Mouse (Mus musculus) 3T3-L1 (cell line): ENCODE measurements around the gene Cep68.
"Not testable (repeated sequence)": the region's sequence is repeated elsewhere in the genome, so short reads cannot be mapped to it uniquely, and the experiment has no call there.

ENCODE experiments used
- DNase-seq: peaks from one replicate; pipeline ENCODE4 v3.0.0-alpha.2; 2015; ENCODE audit warnings: low read depth, low spot score

The Cep68 gene

GRCm38 (mm10) chr11:20242366-20243056 lies 6.7 kb downstream of the Cep68 start:
- DNase-seq, result peak; percentile 66

- no peak for DNase-seq
These were observed 7.9 kb downstream of the Cep68 start for GRCm38 (mm10) chr11:20241311-20241710.

DNA sequence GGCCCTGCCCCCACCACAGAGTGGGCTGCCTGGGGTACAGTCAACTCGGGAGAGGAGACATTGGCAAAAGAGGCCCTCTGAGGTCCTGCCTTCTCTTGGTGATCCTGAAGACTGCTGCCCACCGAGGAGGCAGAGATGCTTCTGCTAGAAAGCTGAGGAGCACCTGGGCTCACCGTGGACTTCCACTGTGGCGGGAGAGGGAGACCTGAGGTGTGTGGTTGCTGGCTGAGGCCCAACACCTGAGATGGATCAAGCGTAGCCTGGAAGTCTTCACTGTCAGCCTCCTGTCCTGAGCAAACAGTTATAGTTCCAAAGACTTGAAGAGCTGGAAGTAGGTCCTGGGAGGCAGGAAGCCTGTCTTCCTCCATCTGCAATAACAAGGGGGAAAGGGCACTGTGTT lies 8.9 kb downstream of the Cep68 start:
- no peak for DNase-seq

DNA sequence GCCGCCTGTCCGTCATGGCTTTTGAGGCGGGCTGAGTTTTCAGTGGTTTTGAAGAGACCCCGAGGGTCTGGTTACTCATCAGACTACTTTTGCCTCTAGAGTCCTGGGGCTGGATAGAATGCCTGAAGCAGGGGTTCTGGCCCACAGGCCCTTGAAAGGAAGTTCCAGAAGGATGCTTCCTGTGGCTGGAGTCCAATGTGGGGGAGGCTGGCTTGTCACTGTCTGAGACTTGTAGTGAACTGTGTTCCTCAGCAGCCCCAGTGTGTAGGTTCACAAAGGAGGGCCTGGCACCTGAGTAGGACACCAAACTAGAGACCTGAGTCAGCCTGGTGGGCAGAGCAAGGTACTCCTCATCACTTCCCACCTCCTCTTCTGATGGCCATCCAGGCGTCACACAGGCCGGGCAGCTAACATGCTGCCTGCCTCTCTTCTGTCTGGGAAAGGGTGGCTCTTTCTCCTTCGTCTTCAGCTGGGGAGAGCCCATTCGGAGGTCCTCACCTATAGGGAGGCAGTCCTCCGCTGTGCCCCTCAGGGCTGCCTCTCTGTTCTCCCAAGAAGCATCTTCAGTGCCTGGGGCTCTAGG lies 9.9 kb downstream of the Cep68 start:
- no peak for DNase-seq

DNA sequence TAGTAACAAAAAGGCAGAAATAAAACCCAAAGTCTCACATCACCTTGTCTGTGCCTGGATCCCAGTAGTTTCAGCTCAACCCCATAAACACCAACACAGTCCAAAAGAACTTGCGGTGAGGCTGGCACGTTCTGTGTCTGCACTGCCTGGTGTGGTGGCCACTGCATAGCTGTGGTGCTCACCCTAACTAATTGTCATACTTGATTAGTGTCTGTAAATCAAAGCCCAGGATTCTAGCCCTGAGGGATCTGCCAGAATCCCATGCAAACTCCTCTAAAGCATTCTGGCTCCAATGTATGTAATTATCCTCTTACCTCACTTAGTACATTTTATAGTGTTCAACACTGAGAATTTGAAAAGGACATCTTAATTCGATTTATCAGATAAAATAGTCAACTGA lies 11.3 kb downstream of the Cep68 start:
- no peak for DNase-seq

- no peak for DNase-seq
These were observed 12.2 kb downstream of the Cep68 start for GRCm38 (mm10) chr11:20237018-20237417.

- DNase-seq, result no peak
These were observed 15.0 kb downstream of the Cep68 start for GRCm38 (mm10) chr11:20234233-20234632.

- DNase-seq, result no peak
These were observed 17.0 kb downstream of the Cep68 start for GRCm38 (mm10) chr11:20232016-20232755.

- DNase-seq, result no peak
These were observed 17.9 kb downstream of the Cep68 start for GRCm38 (mm10) chr11:20231128-20231878.

DNA sequence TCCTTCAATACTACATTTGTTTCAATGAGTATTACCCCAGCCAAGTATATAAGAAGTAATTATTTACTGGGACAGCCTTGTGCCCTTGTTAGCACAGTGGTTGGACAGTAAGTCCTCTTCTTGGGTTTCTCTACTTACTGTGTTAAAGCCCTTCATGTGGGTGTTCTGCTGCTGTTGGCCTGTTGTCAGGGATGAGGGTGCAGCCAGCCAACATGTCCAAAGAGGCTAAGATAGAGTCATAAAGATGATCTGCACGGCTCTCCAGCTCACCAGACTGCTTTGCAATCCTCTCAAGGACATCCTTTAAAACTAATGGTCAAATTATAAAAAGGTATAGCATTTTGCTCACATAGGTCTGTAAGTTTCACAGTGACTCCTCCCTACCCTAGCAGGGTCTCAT lies 18.9 kb downstream of the Cep68 start:
- no peak for DNase-seq

- no peak for DNase-seq
These were observed 19.9 kb downstream of the Cep68 start for GRCm38 (mm10) chr11:20229311-20229710.

DNA sequence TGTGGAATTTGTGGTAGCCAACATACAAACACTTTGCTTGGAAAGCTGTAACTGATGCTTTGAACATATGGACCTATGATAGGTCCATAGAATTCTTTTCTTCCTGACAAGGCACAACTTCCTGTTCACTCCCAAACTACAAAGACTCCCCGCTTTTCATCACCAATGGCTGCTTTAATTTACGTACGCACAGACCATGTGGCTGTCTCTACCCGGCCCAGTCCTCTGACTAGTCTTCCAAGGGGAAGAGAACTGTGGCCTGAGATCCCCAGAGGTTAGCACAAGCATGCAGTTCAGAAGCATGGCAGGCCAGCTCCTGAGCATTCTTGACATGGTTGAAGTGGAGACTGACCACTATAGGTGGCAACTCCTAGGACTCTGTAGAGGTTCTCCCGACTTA lies 20.6 kb downstream of the Cep68 start:
- no peak for DNase-seq

GRCm38 (mm10) chr11:20225938-20226337 lies 23.3 kb downstream of the Cep68 start:
- DNase-seq, result no peak

GRCm38 (mm10) chr11:20224196-20224595 lies 25.0 kb downstream of the Cep68 start:
- no peak for DNase-seq

DNA sequence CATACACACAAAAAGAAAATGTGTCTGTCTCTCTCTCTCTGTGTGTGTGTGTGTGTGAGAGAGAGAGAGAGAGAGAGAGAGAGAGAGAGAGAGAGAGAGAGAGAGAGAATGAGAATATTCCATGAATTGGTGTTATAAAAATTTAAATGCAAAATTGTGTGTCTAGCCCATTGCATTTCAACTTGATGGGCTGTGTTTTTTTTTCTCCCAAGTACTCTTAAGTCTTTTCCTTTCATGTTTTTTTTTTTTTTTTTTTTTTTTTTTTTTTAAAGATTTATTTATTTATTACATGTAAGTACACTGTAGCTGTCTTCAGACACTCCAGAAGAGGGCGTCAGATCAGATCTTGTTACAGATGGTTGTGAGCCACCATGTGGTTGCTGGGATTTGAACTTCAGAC lies 27.6 kb downstream of the Cep68 start:
- not testable (repeated sequence) for DNase-seq

GRCm38 (mm10) chr11:20217227-20217626 lies 32.0 kb downstream of the Cep68 start:
- no peak for DNase-seq

DNA sequence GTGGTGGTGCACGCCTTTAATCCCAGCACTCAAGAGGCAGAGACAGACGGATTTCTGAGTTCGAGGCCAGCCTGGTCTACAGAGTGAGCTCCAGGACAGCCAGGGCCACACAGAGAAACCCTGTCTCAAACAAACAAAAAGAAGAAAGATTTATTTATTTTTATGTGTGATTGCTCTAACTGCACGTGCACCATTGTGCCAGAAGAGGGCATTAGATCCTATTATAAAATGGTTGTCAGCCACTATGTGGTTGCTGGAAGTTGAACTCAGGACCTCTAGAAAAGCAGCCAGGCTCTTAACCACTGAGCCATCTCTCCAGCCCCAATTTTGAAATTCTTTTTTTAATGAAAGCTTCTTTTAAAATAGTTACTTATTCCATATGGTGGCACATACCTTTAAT lies 32.8 kb downstream of the Cep68 start:
- DNase-seq, result peak; percentile 44

DNA sequence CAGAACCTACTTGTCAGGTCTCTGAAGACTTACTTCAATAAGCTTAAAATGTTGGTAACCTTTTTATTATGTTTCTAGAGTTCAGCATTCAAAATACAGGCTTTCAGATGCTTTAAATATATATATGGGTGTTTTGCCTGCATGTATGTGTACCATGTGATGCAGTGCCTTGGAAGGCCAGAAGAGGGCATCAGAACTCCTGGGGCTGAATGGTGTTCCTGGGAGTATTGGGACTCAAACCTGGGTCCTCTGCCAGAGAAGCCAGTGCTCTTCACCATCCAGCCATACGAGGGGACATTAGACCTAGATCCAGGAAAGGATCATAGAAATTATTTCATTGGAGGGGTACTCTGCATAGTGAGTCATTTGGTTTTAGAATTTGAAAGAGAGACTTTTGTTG lies 34.5 kb downstream of the Cep68 start:
- peak; percentile 47 for DNase-seq

GRCm38 (mm10) chr11:20211838-20212237 lies 37.4 kb downstream of the Cep68 start:
- no peak for DNase-seq

DNA sequence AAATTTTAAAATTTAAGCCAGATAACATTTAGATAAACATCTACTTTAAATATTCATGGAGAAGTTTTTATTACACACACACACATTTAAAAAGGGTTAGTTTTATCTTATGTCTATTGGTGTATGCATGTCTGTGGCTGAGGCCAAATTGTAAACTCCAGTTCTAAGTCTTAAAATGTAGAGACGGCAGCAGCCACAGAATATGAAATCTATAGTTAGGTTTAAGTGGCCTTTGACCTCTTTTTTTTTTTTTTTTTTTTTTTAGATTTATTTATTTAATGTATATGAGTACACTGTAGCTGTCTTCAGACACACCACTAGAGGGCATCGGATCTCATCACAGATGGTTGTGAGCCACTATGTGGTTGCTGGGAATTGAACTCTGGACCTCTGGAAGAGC lies 41.6 kb downstream of the Cep68 start:
- no peak for DNase-seq

- no peak for DNase-seq
These were observed 42.5 kb downstream of the Cep68 start for GRCm38 (mm10) chr11:20206626-20207223.

DNA sequence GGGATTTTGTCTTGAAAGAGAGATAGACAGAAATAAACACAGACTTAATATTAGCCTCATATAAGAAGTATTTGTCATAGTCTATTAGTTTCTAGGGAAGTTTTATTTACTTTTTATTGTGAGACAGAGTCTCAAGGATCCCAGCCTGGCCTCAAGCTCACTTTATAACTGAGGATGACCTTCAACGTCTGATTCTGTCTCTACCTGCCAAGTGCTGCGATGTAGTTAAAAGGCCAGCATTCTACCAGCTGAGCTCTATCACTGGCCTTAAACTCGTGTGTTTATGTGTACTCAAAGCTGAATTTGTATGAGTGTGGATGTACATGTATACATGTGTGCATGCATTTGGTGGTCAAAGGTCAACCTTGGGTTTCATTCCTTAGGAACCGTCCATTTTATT lies 43.7 kb downstream of the Cep68 start:
- no peak for DNase-seq
